Mouse (Mus musculus) C2C12 (cell line): ENCODE data around the gene Sprr2a2. TPM values are rescaled to one million over a fixed set of nuclear protein-coding genes. Genes with fewer than 3 reads are reported as not detected.
"Not testable (repeated sequence)": the region's sequence is repeated elsewhere in the genome, so short reads cannot be mapped to it uniquely, and the experiment has no call there.

ENCODE experiments used
- H3K27me3 ChIP-seq: one replicate; pipeline ENCODE4 v1.6.1; 2011; ENCODE audit not compliant: control insufficient read depth, insufficient read depth, insufficient read length
- H3K36me3 ChIP-seq: one replicate; pipeline ENCODE4 v1.6.1; 2011; ENCODE audit not compliant: control insufficient read depth, insufficient read depth
- H3K4me3 ChIP-seq: one replicate; pipeline ENCODE4 v1.5.1; 2011; ENCODE audit warnings: mild to moderate bottlenecking, control low read depth; ENCODE audit not compliant: poor library complexity, insufficient read depth, severe bottlenecking
- H3K79me2 ChIP-seq: one replicate; pipeline ENCODE4 v1.6.1; 2011; ENCODE audit not compliant: control insufficient read depth, insufficient read depth
- H3K79me3 ChIP-seq: one replicate; pipeline ENCODE4 v1.6.1; 2011; ENCODE audit warnings: low read depth, control low read depth
- H3ac ChIP-seq: one replicate; pipeline ENCODE3; 2011; ENCODE audit warnings: low read depth; ENCODE audit not compliant: control insufficient read depth, insufficient read length
- polyA plus RNA-seq: library from polyadenylated mRNA; unstranded; fragments of >200 nt; fragmentation: generic; extraction: Trizol; gene quantifications from one replicate; pipeline ENCODE4 v1.2.1, GENCODE M21; 2012; ENCODE audit warnings: missing spikeins

Gene Sprr2a2
- polyA plus RNA-seq, 1 experiment, result 2.6 TPM

DNA sequence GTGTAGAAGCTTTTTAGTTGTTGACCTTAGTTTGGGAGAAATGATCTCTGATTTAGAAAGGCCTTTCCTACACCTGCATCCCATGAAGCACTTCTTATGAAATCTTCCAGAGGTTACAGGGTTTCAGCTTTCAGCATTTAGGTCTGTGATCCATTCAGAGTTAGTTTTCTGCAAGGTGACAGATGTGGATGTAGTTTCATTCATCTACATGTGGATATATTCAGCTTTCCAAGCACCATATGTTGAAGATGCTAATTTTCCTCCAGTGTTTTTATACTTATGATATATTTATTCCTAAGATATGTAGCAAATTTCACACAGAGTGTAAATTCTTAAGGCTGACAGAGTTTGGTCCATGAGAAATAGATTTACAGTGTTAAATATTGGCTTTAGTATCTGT is 57.8 kb downstream of the Sprr2a2 start:
- H3K79me2 ChIP-seq, H3ac ChIP-seq, H3K79me3 ChIP-seq, H3K27me3 ChIP-seq, H3K4me3 ChIP-seq, H3K36me3 ChIP-seq: not testable (repeated sequence)

DNA sequence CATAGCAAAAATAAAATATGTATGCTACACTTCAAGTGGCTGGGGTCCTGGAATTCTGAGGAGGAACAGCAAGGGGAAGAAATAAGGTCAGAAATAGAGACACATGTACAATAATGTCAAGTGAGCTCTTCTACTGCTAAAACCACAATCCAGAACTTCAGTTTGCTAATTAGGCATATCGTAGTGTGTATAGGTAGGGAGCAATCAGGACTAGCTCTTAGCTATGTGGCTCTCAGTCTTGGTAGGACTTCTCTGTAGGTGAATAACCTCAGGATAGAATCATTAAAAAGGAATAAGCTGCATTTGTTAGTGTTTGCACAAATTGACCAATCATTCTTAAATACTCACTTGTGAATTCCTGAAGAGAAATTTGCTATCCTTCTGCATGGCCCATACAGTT is 58.3 kb downstream of the Sprr2a2 start:
- not testable (repeated sequence) for H3K79me2 ChIP-seq, H3ac ChIP-seq, H3K4me3 ChIP-seq, H3K36me3 ChIP-seq, H3K79me3 ChIP-seq, H3K27me3 ChIP-seq

DNA sequence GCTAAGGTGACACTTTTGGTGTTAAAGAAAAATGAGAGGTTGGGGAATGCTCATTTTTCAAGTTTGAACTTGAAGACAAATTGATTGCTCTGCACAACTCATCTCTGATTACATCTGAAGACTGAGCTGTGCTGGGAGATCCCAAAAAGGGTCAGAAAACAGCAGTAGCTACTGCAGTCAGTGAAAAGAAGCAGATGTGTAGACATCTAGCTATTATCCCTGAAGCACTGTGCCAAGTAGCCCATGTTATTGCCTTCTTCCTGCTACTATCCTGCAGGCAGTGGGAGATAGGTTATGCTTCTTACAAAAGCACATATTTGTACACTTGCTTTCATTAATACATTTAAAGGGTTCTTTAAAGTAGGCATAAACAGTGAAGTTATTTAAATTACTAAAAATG is 63.9 kb downstream of the Sprr2a2 start:
- H3K79me3 ChIP-seq, H3ac ChIP-seq, H3K27me3 ChIP-seq, H3K79me2 ChIP-seq, H3K36me3 ChIP-seq, H3K4me3 ChIP-seq: not testable (repeated sequence)

DNA sequence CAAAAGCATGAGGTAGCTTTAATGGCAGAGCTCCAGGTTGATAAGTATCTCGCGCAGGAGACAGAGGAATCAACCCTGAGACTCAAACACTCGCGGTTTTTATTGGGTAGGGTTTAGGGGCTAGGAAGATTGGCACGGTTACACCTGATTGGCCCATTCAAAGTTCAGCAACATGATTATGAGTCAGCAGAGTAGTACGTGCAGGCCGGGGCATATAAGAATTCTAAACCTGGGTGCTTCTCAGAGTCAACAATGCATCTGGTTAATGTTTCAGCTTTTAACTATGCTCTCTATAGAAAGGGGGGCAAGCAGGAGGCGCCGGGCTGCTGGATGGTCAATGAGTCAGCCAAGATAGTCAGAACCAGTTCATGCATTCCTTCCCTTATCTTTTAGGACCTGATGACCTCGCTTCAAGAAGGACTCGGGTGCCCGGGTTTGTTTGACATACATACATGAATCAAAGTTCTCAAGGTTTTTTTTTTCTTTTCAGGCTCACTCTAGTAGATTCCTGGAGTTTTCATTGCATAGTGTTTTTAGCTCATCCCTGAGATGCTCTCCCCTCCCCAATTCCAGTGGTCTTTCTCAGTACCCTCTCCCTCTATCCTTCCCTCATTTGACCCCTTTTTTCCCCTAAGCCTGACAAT is 65.4 kb downstream of the Sprr2a2 start:
- H3K79me3 ChIP-seq, H3K27me3 ChIP-seq, H3ac ChIP-seq, H3K4me3 ChIP-seq, H3K79me2 ChIP-seq, H3K36me3 ChIP-seq: not testable (repeated sequence)

DNA sequence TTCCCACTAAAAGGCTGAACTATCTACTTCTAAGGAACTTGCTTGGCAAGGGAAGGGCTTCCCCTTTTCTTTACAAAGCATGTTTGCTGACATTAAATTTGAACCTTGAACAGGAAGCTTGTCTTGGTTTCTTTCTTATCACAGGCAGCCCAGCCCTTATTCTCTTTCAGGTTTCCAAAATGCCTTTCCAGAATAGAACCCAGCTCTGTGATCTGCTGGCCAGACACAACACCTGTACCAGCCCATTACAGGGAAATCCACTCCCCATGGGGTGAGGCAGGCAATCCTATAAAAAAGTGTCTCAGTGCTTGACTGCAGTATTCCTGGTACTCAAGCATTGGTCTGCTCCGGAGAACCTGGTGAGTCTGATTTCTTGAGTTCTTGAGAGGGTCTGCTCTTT is 69.4 kb downstream of the Sprr2a2 start, which contains the start of gene Sprr2a3:
Sprr2a3 (plus strand) TSS at position 317 of the 400 bp plus-strand sequence.
- H3ac ChIP-seq, H3K79me3 ChIP-seq, H3K36me3 ChIP-seq, H3K4me3 ChIP-seq, H3K27me3 ChIP-seq, H3K79me2 ChIP-seq: not testable (repeated sequence)

GRCm38 (mm10) chr3:92288489-92288888 is 72.8 kb downstream of the Sprr2a2 start:
- not testable (repeated sequence) for H3K79me3 ChIP-seq, H3K79me2 ChIP-seq, H3K4me3 ChIP-seq, H3K36me3 ChIP-seq, H3K27me3 ChIP-seq, H3ac ChIP-seq

Other genes with a start within 250 kb of the Sprr2a2 start
- not detected for gene Pglyrp3, start 201.3 kb upstream of the Sprr2a2 start, polyA plus RNA-seq
- 6.9 TPM for gene Lor, start 132.8 kb upstream of the Sprr2a2 start, polyA plus RNA-seq
- gene Prr9, start 92.0 kb upstream of the Sprr2a2 start, polyA plus RNA-seq, result 19.7 TPM
- gene Lelp1, start 73.2 kb upstream of the Sprr2a2 start, polyA plus RNA-seq, result 0.13 TPM
- 0.06 TPM for gene Sprr2a1, start 121 bp upstream of the Sprr2a2 start, polyA plus RNA-seq
- 0.13 TPM for gene Sprr2a3, start 69.5 kb downstream of the Sprr2a2 start, polyA plus RNA-seq
- gene Sprr2b, start 100.7 kb downstream of the Sprr2a2 start, polyA plus RNA-seq, result 0.11 TPM
- gene Sprr2d, start 123.2 kb downstream of the Sprr2a2 start, polyA plus RNA-seq, result not detected
- 0.06 TPM for gene Sprr2e, start 136.2 kb downstream of the Sprr2a2 start, polyA plus RNA-seq
- not detected for gene Sprr2f, start 149.3 kb downstream of the Sprr2a2 start, polyA plus RNA-seq
- gene Sprr2h, start 169.8 kb downstream of the Sprr2a2 start, polyA plus RNA-seq, result 1.8 TPM
- gene Sprr2i, start 192.1 kb downstream of the Sprr2a2 start, polyA plus RNA-seq, result not detected
- 0.16 TPM for gene Sprr2j-ps, start 202.2 kb downstream of the Sprr2a2 start, polyA plus RNA-seq
- 8.5 TPM for gene Gm9774, start 213.5 kb downstream of the Sprr2a2 start, polyA plus RNA-seq
- gene Sprr2k, start 216.7 kb downstream of the Sprr2a2 start, polyA plus RNA-seq, result 4.0 TPM
- gene Sprr1b, start 222.9 kb downstream of the Sprr2a2 start, polyA plus RNA-seq, result 0.46 TPM
- gene Sprr3, start 242.8 kb downstream of the Sprr2a2 start, polyA plus RNA-seq, result not detected